Mouse (Mus musculus) megakaryocyte, embryonic 14.5 days (primary cell): ENCODE measurements around the gene Pla2g2c.

Experiments
- FLI1 ChIP-seq: IDR thresholded peaks from 2 replicates; pipeline ENCODE4 v1.6.1; 2012; ENCODE audit warnings: low read length, inconsistent platforms, mixed read lengths
- GATA1 ChIP-seq: IDR thresholded peaks from 3 replicates; pipeline ENCODE4 v1.6.1; 2012; ENCODE audit warnings: mixed read lengths, low read length, inconsistent platforms, borderline replicate concordance

DNA sequence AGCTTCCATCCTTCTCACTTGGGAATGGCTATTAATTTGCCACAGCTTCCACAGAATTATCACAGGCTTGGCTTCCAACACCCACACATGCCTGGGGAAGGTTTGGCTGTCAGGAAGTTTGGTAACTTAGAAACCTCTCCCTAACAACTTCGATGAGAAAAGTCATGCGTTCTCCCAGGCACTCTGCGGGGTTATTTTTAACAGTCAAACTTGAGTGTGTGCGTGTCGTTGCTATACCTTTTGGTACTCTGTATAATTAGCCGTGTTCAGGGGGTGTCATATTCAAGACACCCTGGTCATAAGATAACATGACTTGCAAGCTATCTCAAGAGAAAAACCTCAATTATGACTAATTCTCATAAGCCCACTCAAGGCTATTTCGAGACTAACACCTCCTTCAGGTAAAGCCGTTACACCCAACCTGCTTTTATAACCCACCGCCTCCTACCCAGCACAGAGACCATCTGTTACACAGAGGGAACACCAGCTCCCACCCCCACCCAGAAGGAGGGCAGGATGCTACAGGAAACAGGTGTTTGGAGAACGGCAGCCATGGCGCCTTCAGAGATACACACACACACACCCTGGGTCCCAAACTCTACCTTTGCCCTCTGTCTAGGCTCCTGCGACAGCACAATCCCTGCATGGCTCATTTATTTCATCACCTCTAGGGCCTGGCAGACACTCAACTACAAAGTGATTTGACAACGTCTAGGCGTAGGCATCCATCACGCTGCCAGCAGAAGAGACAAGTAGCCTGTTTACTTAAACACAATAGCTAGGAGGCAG is 905 bp upstream of the Pla2g2c start:
- TF ChIP-seq GATA1 (no peak), FLI1 (no peak)
